Mouse (Mus musculus): ENCODE measurements at regions not wholly inside any gene's neighbourhood (a gene's known extent, or its start where the extent isn't known, plus 50 kb on each side); places are given as distances from the start of the nearest gene placed in this dataset.

DNA sequence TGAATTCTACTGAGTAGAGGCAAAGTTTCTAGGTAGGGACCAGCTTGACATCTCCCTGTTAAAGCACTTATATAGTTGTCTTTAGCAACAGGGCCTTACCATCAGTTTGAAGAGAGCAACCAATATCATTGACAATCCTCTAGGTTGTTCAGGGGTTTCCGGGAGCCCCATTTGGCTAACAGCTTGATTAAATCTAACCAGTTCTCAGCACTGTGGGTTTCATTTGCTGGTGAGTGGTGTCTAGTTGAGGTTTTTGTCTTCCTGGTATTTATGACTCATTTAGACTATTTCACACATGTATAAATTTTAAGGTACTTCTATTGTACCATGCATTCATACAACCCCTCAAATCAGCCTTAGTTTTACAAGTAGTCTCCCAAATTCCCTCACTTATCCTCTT lies 823.4 kb upstream of the Sel1l start:
- H3K27me3 ChIP-seq (ENCODE audit: control insufficient read depth, insufficient read depth, low read length) = no peaks in the 10 kb centered on the region
- no peaks in the 10 kb centered on the region for H3K9me3 ChIP-seq (replicated peaks; ENCODE audit: control insufficient read depth, low read length)
- 67% methylated on average over 1 of the region's 1 CpGs for WGBS
- H3K27ac ChIP-seq (ENCODE audit: low read depth) = no peak overlapping the region
- H3K4me1 ChIP-seq (ENCODE audit: control insufficient read depth, insufficient read depth) = no peaks in the 10 kb centered on the region
- no peaks in the 10 kb centered on the region for H3K36me3 ChIP-seq (replicated peaks; ENCODE audit: control insufficient read depth, insufficient read depth, low read length)
- H3K4me3 ChIP-seq (ENCODE audit: low read depth, low read length) = no peak overlapping the region
- no peak overlapping the region for H3K9ac ChIP-seq (replicated peaks; ENCODE audit: low read depth, low read length)
- ATAC-seq (ENCODE audit: insufficient read depth, low read depth) = no peak
- TF ChIP-seq EP300 (IDR thresholded peaks at IDR 0.05; ENCODE audit: low read depth) (no peak), CTCF (IDR thresholded peaks at IDR 0.05; ENCODE audit: low read depth) (no peak)
- DNase-seq (ENCODE audit: low spot score) = no peak
- no peak overlapping the region for H3K4me2 ChIP-seq (ENCODE audit: low read depth, low read length)

DNA sequence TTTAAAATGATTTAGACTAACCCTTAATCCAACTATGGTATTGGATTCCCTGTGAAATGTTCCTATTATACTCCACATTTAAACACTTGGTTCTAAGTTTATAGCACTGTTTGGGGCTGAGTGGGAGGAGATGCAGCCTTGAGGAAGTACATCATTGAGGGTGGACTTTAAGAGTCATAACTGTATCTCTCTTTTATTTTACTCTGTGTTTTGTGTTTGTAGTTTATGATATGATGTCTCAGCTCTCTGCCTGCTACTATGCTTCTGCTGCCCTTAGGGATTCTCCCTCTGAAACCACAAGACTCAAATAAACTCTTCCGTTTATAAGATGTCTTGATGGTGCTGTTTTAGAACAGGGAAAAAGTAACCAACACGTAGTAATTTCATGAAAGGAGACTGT lies 797.7 kb upstream of the Sel1l start:
- no peaks in the 10 kb centered on the region for H3K4me1 ChIP-seq (ENCODE audit: control insufficient read depth, insufficient read depth)
- H3K27me3 ChIP-seq (ENCODE audit: control insufficient read depth, insufficient read depth, low read length) = no peaks in the 10 kb centered on the region
- no peak for ATAC-seq (ENCODE audit: insufficient read depth, low read depth)
- H3K9ac ChIP-seq (replicated peaks; ENCODE audit: low read depth, low read length) = no peak overlapping the region
- DNase-seq (ENCODE audit: low spot score) = no peak
- TF ChIP-seq EP300 (IDR thresholded peaks at IDR 0.05; ENCODE audit: low read depth) = no peak
- no peak for TF ChIP-seq CTCF (IDR thresholded peaks at IDR 0.05; ENCODE audit: low read depth)
- no peak overlapping the region for H3K27ac ChIP-seq (ENCODE audit: low read depth)
- 70% methylated on average over 2 of the region's 2 CpGs for WGBS
- H3K4me2 ChIP-seq (ENCODE audit: low read depth, low read length) = no peak overlapping the region
- H3K4me3 ChIP-seq (ENCODE audit: low read depth, low read length) = no peak overlapping the region
- no peaks in the 10 kb centered on the region for H3K9me3 ChIP-seq (replicated peaks; ENCODE audit: control insufficient read depth, low read length)
- H3K36me3 ChIP-seq (replicated peaks; ENCODE audit: control insufficient read depth, insufficient read depth, low read length) = no peaks in the 10 kb centered on the region

DNA sequence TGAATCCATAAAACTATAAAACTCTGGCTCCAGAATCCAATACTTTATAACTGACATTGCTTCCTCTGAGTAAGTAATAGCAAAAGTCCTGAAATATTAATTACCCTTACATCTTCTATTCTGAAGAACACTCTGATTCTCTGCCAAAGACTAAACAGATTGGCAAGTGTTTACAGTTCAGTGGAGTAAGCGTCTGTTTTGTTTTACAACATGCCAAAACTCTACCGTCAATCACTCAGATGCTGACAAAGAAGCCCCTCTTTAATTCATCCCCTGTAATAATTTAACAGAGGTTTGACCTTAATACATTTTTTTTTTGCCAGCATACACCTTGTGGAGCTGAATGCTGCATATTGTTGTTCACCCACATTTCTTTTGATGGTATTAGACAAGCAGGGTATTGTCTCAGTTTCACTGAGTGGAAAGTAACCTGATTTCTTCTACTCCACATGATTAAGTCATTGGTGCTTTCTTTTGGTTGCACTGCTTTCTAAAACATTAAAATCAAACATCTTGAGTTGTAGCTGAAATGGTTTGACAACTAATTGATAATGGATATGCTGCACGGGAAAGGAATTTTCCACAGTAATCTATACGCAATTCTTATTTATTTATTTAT lies 796.2 kb upstream of the Sel1l start:
- Histone ChIP-seq H3K4me1 (ENCODE audit: control insufficient read depth, insufficient read depth) (no peaks in the 10 kb centered on the region), H3K4me3 (ENCODE audit: low read depth, low read length) (no peak overlapping the region), H3K27ac (ENCODE audit: low read depth) (no peak overlapping the region), H3K27me3 (ENCODE audit: control insufficient read depth, insufficient read depth, low read length) (no peaks in the 10 kb centered on the region), H3K9me3 (replicated peaks; ENCODE audit: control insufficient read depth, low read length) (no peaks in the 10 kb centered on the region), H3K36me3 (replicated peaks; ENCODE audit: control insufficient read depth, insufficient read depth, low read length) (no peaks in the 10 kb centered on the region), H3K4me2 (ENCODE audit: low read depth, low read length) (no peak overlapping the region), H3K9ac (replicated peaks; ENCODE audit: low read depth, low read length) (no peak overlapping the region)
- ATAC-seq (ENCODE audit: insufficient read depth, low read depth) (no peak), DNase-seq (ENCODE audit: low spot score) (no peak)
- WGBS = 81% methylated on average over 4 of the region's 4 CpGs
- TF ChIP-seq CTCF (IDR thresholded peaks at IDR 0.05; ENCODE audit: low read depth) (no peak), EP300 (IDR thresholded peaks at IDR 0.05; ENCODE audit: low read depth) (no peak)

GRCm38 (mm10) chr12:92619120-92619519 lies 770.2 kb upstream of the Sel1l start:
- H3K27me3 ChIP-seq (ENCODE audit: control insufficient read depth, insufficient read depth, low read length) = no peaks in the 10 kb centered on the region
- TF ChIP-seq EP300 (IDR thresholded peaks at IDR 0.05; ENCODE audit: low read depth) (no peak), CTCF (IDR thresholded peaks at IDR 0.05; ENCODE audit: low read depth) (no peak)
- no peak overlapping the region for H3K9ac ChIP-seq (replicated peaks; ENCODE audit: low read depth, low read length)
- no peaks in the 10 kb centered on the region for H3K4me1 ChIP-seq (ENCODE audit: control insufficient read depth, insufficient read depth)
- no peak overlapping the region for H3K4me3 ChIP-seq (ENCODE audit: low read depth, low read length)
- no peaks in the 10 kb centered on the region for H3K36me3 ChIP-seq (replicated peaks; ENCODE audit: control insufficient read depth, insufficient read depth, low read length)
- H3K9me3 ChIP-seq (replicated peaks; ENCODE audit: control insufficient read depth, low read length) = no peaks in the 10 kb centered on the region
- DNase-seq (ENCODE audit: low spot score) (no peak), ATAC-seq (ENCODE audit: insufficient read depth, low read depth) (no peak)
- no peak overlapping the region for H3K27ac ChIP-seq (ENCODE audit: low read depth)
- no peak overlapping the region for H3K4me2 ChIP-seq (ENCODE audit: low read depth, low read length)

GRCm38 (mm10) chr12:92618519-92618918 lies 769.6 kb upstream of the Sel1l start:
- no peaks in the 10 kb centered on the region for H3K4me1 ChIP-seq (ENCODE audit: control insufficient read depth, insufficient read depth)
- H3K4me3 ChIP-seq (ENCODE audit: low read depth, low read length) = no peak overlapping the region
- ATAC-seq (ENCODE audit: insufficient read depth, low read depth) = no peak
- H3K4me2 ChIP-seq (ENCODE audit: low read depth, low read length) = no peak overlapping the region
- no peak for DNase-seq (ENCODE audit: low spot score)
- no peak overlapping the region for H3K9ac ChIP-seq (replicated peaks; ENCODE audit: low read depth, low read length)
- H3K9me3 ChIP-seq (replicated peaks; ENCODE audit: control insufficient read depth, low read length) = no peaks in the 10 kb centered on the region
- H3K36me3 ChIP-seq (replicated peaks; ENCODE audit: control insufficient read depth, insufficient read depth, low read length) = no peaks in the 10 kb centered on the region
- no peak overlapping the region for H3K27ac ChIP-seq (ENCODE audit: low read depth)
- WGBS = 51% methylated on average over 2 of the region's 2 CpGs
- no peak for TF ChIP-seq CTCF (IDR thresholded peaks at IDR 0.05; ENCODE audit: low read depth)
- TF ChIP-seq EP300 (IDR thresholded peaks at IDR 0.05; ENCODE audit: low read depth) = no peak
- H3K27me3 ChIP-seq (ENCODE audit: control insufficient read depth, insufficient read depth, low read length) = no peaks in the 10 kb centered on the region

DNA sequence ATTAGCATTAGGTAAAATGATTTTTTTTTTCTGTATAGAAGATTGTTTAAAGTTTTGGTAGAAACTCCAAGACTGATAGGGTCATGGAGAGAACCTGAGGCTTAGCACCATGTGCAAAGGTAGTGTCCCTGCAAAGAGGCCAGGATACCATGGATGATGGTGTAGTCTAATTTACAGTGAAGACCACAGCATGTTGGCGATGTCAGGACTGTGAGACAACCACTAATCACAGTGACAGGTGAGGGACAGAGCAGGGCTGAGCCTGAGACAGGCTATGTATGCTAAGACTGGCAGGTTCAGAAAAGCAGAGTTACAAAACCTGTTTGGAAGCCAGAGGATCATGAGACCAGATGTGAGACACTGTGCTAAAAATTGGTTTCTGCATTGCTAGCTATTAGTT lies 752.7 kb upstream of the Sel1l start:
- Histone ChIP-seq H3K27ac (ENCODE audit: low read depth) (no peak overlapping the region), H3K9me3 (replicated peaks; ENCODE audit: control insufficient read depth, low read length) (no peaks in the 10 kb centered on the region), H3K4me1 (ENCODE audit: control insufficient read depth, insufficient read depth) (no peaks in the 10 kb centered on the region), H3K9ac (replicated peaks; ENCODE audit: low read depth, low read length) (no peak overlapping the region), H3K4me3 (ENCODE audit: low read depth, low read length) (no peak overlapping the region), H3K36me3 (replicated peaks; ENCODE audit: control insufficient read depth, insufficient read depth, low read length) (no peaks in the 10 kb centered on the region), H3K4me2 (ENCODE audit: low read depth, low read length) (no peak overlapping the region), H3K27me3 (ENCODE audit: control insufficient read depth, insufficient read depth, low read length) (no peaks in the 10 kb centered on the region)
- no peak for DNase-seq (ENCODE audit: low spot score)
- ATAC-seq (ENCODE audit: insufficient read depth, low read depth) = no peak
- TF ChIP-seq CTCF (IDR thresholded peaks at IDR 0.05; ENCODE audit: low read depth) = no peak
- TF ChIP-seq EP300 (IDR thresholded peaks at IDR 0.05; ENCODE audit: low read depth) = no peak
- WGBS = 63% methylated on average over 1 of the region's 1 CpGs
